Mouse (Mus musculus) cortical plate, adult 2 months (tissue): ENCODE measurements around the gene Wdr41.

Source experiments
- CTCF ChIP-seq: fragments of 200-500 bp; IDR thresholded peaks from 2 replicates; pipeline ENCODE4 v1.5.1; 2011; ENCODE audit warnings: mild to moderate bottlenecking, control low read depth, low read length; ENCODE audit not compliant: insufficient read depth; ENCODE audit errors: extremely low read depth
- POLR2A ChIP-seq: fragments of 200-500 bp; IDR thresholded peaks from 2 replicates; pipeline ENCODE4 v1.6.1; 2011; ENCODE audit warnings: mild to moderate bottlenecking, low read length, control low read depth; ENCODE audit not compliant: insufficient read depth; ENCODE audit errors: extremely low read depth

DNA sequence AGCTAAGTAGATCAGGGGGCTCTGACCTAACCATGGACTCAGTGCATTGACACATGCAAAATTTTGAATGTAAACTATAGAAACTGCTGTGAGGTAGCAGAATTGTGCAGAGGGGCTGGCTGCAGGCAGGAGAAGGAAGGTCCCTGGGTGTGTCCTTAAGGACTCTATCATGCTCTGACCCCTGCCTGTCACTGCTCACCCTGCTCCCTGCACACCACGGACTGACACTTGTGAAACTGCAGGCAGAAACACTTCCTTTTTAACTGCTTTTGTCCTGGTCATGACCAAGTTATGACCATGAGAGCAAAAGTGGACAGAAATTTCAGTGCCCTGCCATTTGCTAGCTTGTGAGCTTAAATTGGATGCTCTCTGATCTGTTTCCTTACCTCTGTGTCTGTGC is 68.0 kb downstream of the Wdr41 start:
- TF ChIP-seq CTCF (no peak), POLR2A (no peak)
